Mouse (Mus musculus) brown adipose tissue, adult 24 weeks (tissue): Measurements from ENCODE around the gene Srek1ip1. TPM values are rescaled to one million over a fixed set of nuclear protein-coding genes. Genes with fewer than 3 reads are reported as not detected.

Experiments used
- H3K27ac ChIP-seq: fragments of 200-500 bp; replicated peaks from 2 replicates; pipeline ENCODE4 v1.5.1; 2012; ENCODE audit warnings: low read depth, mild to moderate bottlenecking, low read length
- H3K4me1 ChIP-seq: fragments of 200-500 bp; 2 replicates; pipeline ENCODE4 v1.6.1; 2012; ENCODE audit warnings: low read length, mixed read lengths; ENCODE audit not compliant: control insufficient read depth, insufficient read depth, insufficient read length
- H3K4me3 ChIP-seq: fragments of 200-500 bp; 2 replicates; pipeline ENCODE4 v1.5.1; 2012; ENCODE audit warnings: low read depth, mild to moderate bottlenecking, low read length, moderate library complexity; ENCODE audit not compliant: insufficient read depth
- polyA plus RNA-seq: library from polyadenylated mRNA; stranded (reverse); fragments of >200 nt; gene quantifications from 2 replicates; pipeline ENCODE4 v1.2.4, GENCODE M21; 2012; ENCODE audit not compliant: missing spikeins, insufficient read depth, insufficient read length

The Srek1ip1 gene
- polyA plus RNA-seq, 1 experiment = 31.2 TPM

GRCm38 (mm10) chr13:104883566-104884249 is 91.4 kb downstream of the Srek1ip1 start:
- Histone ChIP-seq H3K4me3 (no peak overlapping the region), H3K27ac (no peak overlapping the region), H3K4me1 (peaks cover 5% of the 10 kb centered on the region)

GRCm38 (mm10) chr13:104886308-104887032 is 94.2 kb downstream of the Srek1ip1 start:
- Histone ChIP-seq H3K27ac (peak overlapping the region; percentile 69), H3K4me3 (no peak overlapping the region), H3K4me1 (peaks cover 5% of the 10 kb centered on the region)

Other genes starting within 250 kb of the Srek1ip1 start
- 13.1 and 16.4 TPM in 2 replicates for gene Cwc27, start 24.7 kb downstream of the Srek1ip1 start, polyA plus RNA-seq
- not detected in 2 replicates for gene Shisal2b, start 71.4 kb downstream of the Srek1ip1 start, polyA plus RNA-seq